Mouse (Mus musculus) lung, embryonic 14.5 days (tissue): ENCODE data around the gene Plekha5. TPM values are rescaled to one million over a fixed set of nuclear protein-coding genes. Genes with fewer than 3 reads are reported as not detected.
"Not testable (repeated sequence)": the region's sequence is repeated elsewhere in the genome, so short reads cannot be mapped to it uniquely, and the experiment has no call there.

Experiments
- ATAC-seq: fragments of 200-750 bp; cut with Nextera tagmentation; 2 replicates; pipeline ENCODE4 v1.8.0; 2017; ENCODE audit warnings: mild to moderate bottlenecking, moderate TSS enrichment, moderate library complexity; ENCODE audit not compliant: insufficient read depth
- DNase-seq: peaks from one replicate; pipeline ENCODE4 v3.0.0-alpha.2; 2015
- H3K27ac ChIP-seq: fragments of 300-500 bp; sonication (generic); 2 replicates; pipeline ENCODE4 v1.5.1; 2014; ENCODE audit warnings: low read depth, mild to moderate bottlenecking, moderate library complexity
- H3K27me3 ChIP-seq: fragments of 300-500 bp; sonication (generic); 2 replicates; pipeline ENCODE4 v1.6.1; 2014; ENCODE audit warnings: low read length, control low read depth; ENCODE audit not compliant: insufficient read depth
- H3K36me3 ChIP-seq: fragments of 300-500 bp; sonication (generic); 2 replicates; pipeline ENCODE4 v1.6.1; 2014; ENCODE audit warnings: control low read depth; ENCODE audit not compliant: insufficient read depth
- H3K4me1 ChIP-seq: fragments of 300-500 bp; sonication (generic); 2 replicates; pipeline ENCODE4 v1.6.1; 2014; ENCODE audit warnings: antibody characterized with exemption, control low read depth; ENCODE audit not compliant: insufficient read depth
- H3K4me2 ChIP-seq: fragments of 300-500 bp; sonication (generic); 2 replicates; pipeline ENCODE4 v1.6.1; 2014; ENCODE audit warnings: mild to moderate bottlenecking
- H3K4me3 ChIP-seq: fragments of 300-500 bp; sonication (generic); 2 replicates; pipeline ENCODE4 v1.5.1; 2014; ENCODE audit warnings: low read depth, low read length
- H3K9ac ChIP-seq: fragments of 300-500 bp; sonication (generic); 2 replicates; pipeline ENCODE4 v1.6.1; 2014
- H3K9me3 ChIP-seq: fragments of 300-500 bp; sonication (generic); 2 replicates; pipeline ENCODE4 v1.6.1; 2016; ENCODE audit warnings: low read depth, low read length, control low read depth
- CTCF ChIP-seq: IDR thresholded peaks from 2 replicates; pipeline ENCODE4 v1.5.1; 2016; ENCODE audit warnings: antibody characterized with exemption, low read depth
- WGBS: fragments of 180-500 bp; shearing (Covaris S2); extraction: QIAGEN DNeasy Blood & Tissue Kit; methylation state at CpG from one replicate; pipeline ENCODE4 v1.1.7; 2014; 5-methylcytosine and 5-hydroxymethylcytosine counted together
- polyA plus RNA-seq: library from polyadenylated mRNA; unstranded; fragments of >200 nt; fragmentation: Nextera tagmentation; extraction: Ambion mirVana; gene quantifications from 2 replicates; pipeline ENCODE4 v1.2.1, GENCODE M21; 2014

Plekha5 gene
- polyA plus RNA-seq, 1 experiment from 2014 or later, result 54.3 TPM

GRCm38 (mm10) chr6:140489570-140489969, 65.7 kb downstream of the Plekha5 start:
- H3K9me3 ChIP-seq, result no peaks in the 10 kb centered on the region
- no peak overlapping the region for H3K27ac ChIP-seq
- no peaks in the 10 kb centered on the region for H3K27me3 ChIP-seq
- H3K4me1 ChIP-seq, result peaks cover 16% of the 10 kb centered on the region
- H3K9ac ChIP-seq, result no peak overlapping the region
- H3K4me2 ChIP-seq, result no peak overlapping the region
- ATAC-seq (no peak), DNase-seq (no peak)
- no peak for TF ChIP-seq CTCF
- H3K4me3 ChIP-seq, result no peak overlapping the region
- H3K36me3 ChIP-seq, result no peaks in the 10 kb centered on the region

DNA sequence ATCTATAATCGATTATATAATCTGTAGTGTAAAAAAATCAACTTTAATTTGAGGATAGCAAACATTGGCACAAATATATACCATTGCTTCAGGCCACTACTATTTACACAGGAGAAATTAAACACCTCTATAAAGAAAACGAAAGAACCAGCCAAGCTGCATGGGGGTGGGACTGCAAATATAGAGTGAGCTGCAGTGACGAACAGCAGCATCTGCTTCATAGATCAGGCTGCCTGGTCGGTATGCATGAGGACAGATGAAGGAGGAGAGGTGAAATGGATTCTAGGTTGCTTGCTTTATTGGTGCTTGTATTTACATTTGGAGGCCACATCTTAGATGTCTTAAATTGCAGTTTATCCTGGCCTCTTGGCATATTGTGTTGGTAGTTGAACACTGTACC, 66.4 kb downstream of the Plekha5 start:
- WGBS, result 51% methylated on average over 4 of the region's 4 CpGs
- TF ChIP-seq CTCF, result no peak
- ATAC-seq (no peak), DNase-seq (no peak)
- no peaks in the 10 kb centered on the region for H3K9me3 ChIP-seq
- H3K9ac ChIP-seq, result no peak overlapping the region
- H3K4me3 ChIP-seq, result no peak overlapping the region
- H3K4me1 ChIP-seq, result peaks cover 16% of the 10 kb centered on the region
- H3K27ac ChIP-seq, result no peak overlapping the region
- H3K36me3 ChIP-seq, result no peaks in the 10 kb centered on the region
- no peaks in the 10 kb centered on the region for H3K27me3 ChIP-seq
- H3K4me2 ChIP-seq, result no peak overlapping the region

- Histone ChIP-seq H3K9ac (no peak overlapping the region), H3K36me3 (no peaks in the 10 kb centered on the region), H3K4me1 (peaks cover 16% of the 10 kb centered on the region), H3K9me3 (no peaks in the 10 kb centered on the region), H3K4me3 (no peak overlapping the region), H3K27ac (peak overlapping the region; percentile 31; the same call in 1 of the 2 replicates), H3K27me3 (no peaks in the 10 kb centered on the region), H3K4me2 (peak overlapping the region; percentile 21; the same call in 1 of the 2 replicates)
- no peak for DNase-seq
- ATAC-seq, result no peak
- 61% methylated on average over 18 of the region's 18 CpGs for WGBS
- TF ChIP-seq CTCF, result no peak
Observed at GRCm38 (mm10) chr6:140490921-140491537, 67.2 kb downstream of the Plekha5 start.

DNA sequence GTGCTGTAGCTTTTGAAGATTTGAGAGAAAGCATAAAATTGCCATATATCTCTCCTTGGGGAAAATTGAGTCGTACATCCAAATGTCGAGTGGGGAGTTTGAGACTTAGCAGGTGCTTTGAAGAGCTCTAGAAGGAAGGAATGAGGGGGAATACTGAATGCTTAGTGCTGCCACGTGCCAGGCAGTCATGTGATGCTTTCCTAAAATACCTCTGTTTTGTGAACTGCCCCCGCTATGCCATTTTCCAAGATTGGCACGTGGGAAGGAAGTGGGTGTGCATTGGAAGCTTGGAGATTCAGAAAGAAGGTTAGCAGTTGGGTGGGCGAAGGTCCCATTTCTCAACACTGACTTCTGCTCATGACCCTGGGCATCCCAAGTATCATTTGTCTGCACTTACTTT, 68.2 kb downstream of the Plekha5 start:
- no peak overlapping the region for H3K4me3 ChIP-seq
- no peak overlapping the region for H3K27ac ChIP-seq
- peaks cover 9% of the 10 kb centered on the region for H3K4me1 ChIP-seq
- no peaks in the 10 kb centered on the region for H3K36me3 ChIP-seq
- H3K9ac ChIP-seq, result no peak overlapping the region
- WGBS, result 62% methylated on average over 6 of the region's 6 CpGs
- no peaks in the 10 kb centered on the region for H3K27me3 ChIP-seq
- no peak overlapping the region for H3K4me2 ChIP-seq
- no peak for DNase-seq
- TF ChIP-seq CTCF, result no peak
- no peaks in the 10 kb centered on the region for H3K9me3 ChIP-seq
- no peak for ATAC-seq

DNA sequence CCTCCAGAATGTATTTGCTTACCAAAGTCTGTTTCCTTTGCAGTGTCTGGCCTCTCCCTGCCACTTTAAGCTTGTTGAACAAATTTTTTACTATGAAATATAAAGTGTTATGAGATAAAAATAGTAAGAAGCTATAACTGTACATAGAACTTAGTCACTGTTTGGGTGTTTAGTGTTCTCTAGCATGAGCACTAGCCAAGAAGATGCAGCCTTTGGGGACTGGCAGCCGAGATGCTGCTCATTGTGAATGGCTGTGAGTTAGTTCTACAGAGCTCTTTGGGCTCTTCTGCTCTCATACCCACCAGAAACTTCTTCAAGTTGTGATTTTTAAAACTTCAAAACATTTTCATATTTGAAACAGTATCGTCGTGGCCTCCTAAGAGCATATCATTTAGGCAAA, 74.2 kb downstream of the Plekha5 start:
- 57% methylated on average over 3 of the region's 3 CpGs for WGBS
- no peak overlapping the region for H3K9ac ChIP-seq
- DNase-seq (peak; percentile 37), ATAC-seq (0 out of 2 replicates have a peak, but pooled peaks have one; percentile 26)
- no peaks in the 10 kb centered on the region for H3K27me3 ChIP-seq
- H3K4me1 ChIP-seq, result peaks cover 13% of the 10 kb centered on the region; the same call in 1 of the 2 replicates
- no peak for TF ChIP-seq CTCF
- H3K36me3 ChIP-seq, result no peaks in the 10 kb centered on the region
- peak overlapping the region; percentile 40; the same call in 1 of the 2 replicates for H3K27ac ChIP-seq
- no peak overlapping the region for H3K4me3 ChIP-seq
- no peaks in the 10 kb centered on the region for H3K9me3 ChIP-seq
- H3K4me2 ChIP-seq, result no peak overlapping the region

GRCm38 (mm10) chr6:140498958-140499357, 75.1 kb downstream of the Plekha5 start:
- no peaks in the 10 kb centered on the region for H3K27me3 ChIP-seq
- H3K4me3 ChIP-seq, result no peak overlapping the region
- H3K9me3 ChIP-seq, result no peaks in the 10 kb centered on the region
- H3K27ac ChIP-seq, result no peak overlapping the region
- H3K4me1 ChIP-seq, result peaks cover 13% of the 10 kb centered on the region; the same call in 1 of the 2 replicates
- WGBS, result 45% methylated on average over 4 of the region's 4 CpGs
- H3K9ac ChIP-seq, result no peak overlapping the region
- DNase-seq (no peak), ATAC-seq (no peak)
- TF ChIP-seq CTCF, result no peak
- no peaks in the 10 kb centered on the region for H3K36me3 ChIP-seq
- no peak overlapping the region for H3K4me2 ChIP-seq

GRCm38 (mm10) chr6:140500829-140501228, 77.0 kb downstream of the Plekha5 start:
- not testable (repeated sequence) for H3K36me3 ChIP-seq, DNase-seq, H3K4me2 ChIP-seq, H3K9me3 ChIP-seq, H3K27me3 ChIP-seq, ATAC-seq, H3K9ac ChIP-seq, H3K4me3 ChIP-seq, H3K27ac ChIP-seq
- WGBS, result 61% methylated on average over 1 of the region's 1 CpGs
- 0 out of 2 replicates have a peak, but pooled peaks have one; percentile 9 for TF ChIP-seq CTCF
- H3K4me1 ChIP-seq, result peaks cover 16% of the 10 kb centered on the region; the same call in 1 of the 2 replicates
